Mouse (Mus musculus) heart, embryonic 16.5 days (tissue): Measurements from ENCODE around the gene Kif7. TPM values are rescaled to one million over a fixed set of nuclear protein-coding genes. Genes with fewer than 3 reads are reported as not detected.

ENCODE experiments used
- ATAC-seq: fragments of 200-750 bp; cut with Nextera tagmentation; replicated peaks from 2 replicates; pipeline ENCODE4 v1.8.0; 2017; ENCODE audit warnings: moderate number of reproducible peaks; ENCODE audit not compliant: insufficient read depth, low FRiP score; ENCODE audit errors: extremely low read depth
- H3K27ac ChIP-seq: fragments of 300-500 bp; sonication (generic); 2 replicates; pipeline ENCODE4 v1.5.1; 2014; ENCODE audit warnings: mild to moderate bottlenecking, low read length, control low read depth, moderate library complexity
- H3K27me3 ChIP-seq: fragments of 300-500 bp; sonication (generic); 2 replicates; pipeline ENCODE4 v1.6.1; 2014; ENCODE audit warnings: low read length, mixed read lengths; ENCODE audit not compliant: control insufficient read depth, insufficient read depth
- H3K36me3 ChIP-seq: fragments of 300-500 bp; sonication (generic); 2 replicates; pipeline ENCODE4 v1.6.1; 2014; ENCODE audit not compliant: control insufficient read depth, insufficient read depth
- H3K4me1 ChIP-seq: fragments of 300-500 bp; sonication (generic); 2 replicates; pipeline ENCODE4 v1.6.1; 2014; ENCODE audit warnings: low read length, mixed read lengths; ENCODE audit not compliant: control insufficient read depth, insufficient read depth
- H3K4me2 ChIP-seq: fragments of 300-500 bp; sonication (generic); 2 replicates; pipeline ENCODE4 v1.6.1; 2014; ENCODE audit warnings: low read depth, mild to moderate bottlenecking, control low read depth, low read length
- H3K4me3 ChIP-seq: fragments of 300-500 bp; sonication (generic); 2 replicates; pipeline ENCODE4 v1.5.1; 2014; ENCODE audit warnings: mild to moderate bottlenecking, control low read depth, low read length
- H3K9ac ChIP-seq: fragments of 300-500 bp; sonication (generic); 2 replicates; pipeline ENCODE4 v1.6.1; 2014; ENCODE audit warnings: low read length, control low read depth
- H3K9me3 ChIP-seq: fragments of 300-500 bp; sonication (generic); replicated peaks from 2 replicates; pipeline ENCODE4 v1.6.1; 2016; ENCODE audit warnings: low read length; ENCODE audit not compliant: control insufficient read depth
- WGBS: fragments of 180-500 bp; shearing (Covaris S2); extraction: QIAGEN DNeasy Blood & Tissue Kit; methylation state at CpG from one replicate; pipeline ENCODE4 v1.1.7; 2014; 5-methylcytosine and 5-hydroxymethylcytosine counted together
- polyA plus RNA-seq: library from polyadenylated mRNA; unstranded; fragments of >200 nt; fragmentation: Nextera tagmentation; extraction: Ambion mirVana; gene quantifications from 2 replicates; pipeline ENCODE4 v1.2.1, GENCODE M21; 2015

Kif7 gene
- polyA plus RNA-seq, 1 experiment from 2014 or later, result 1.5 TPM

- no peak overlapping the region for H3K4me2 ChIP-seq
- H3K4me3 ChIP-seq, result no peak overlapping the region
- H3K9me3 ChIP-seq, result no peaks in the 10 kb centered on the region
- no peak for ATAC-seq
- H3K9ac ChIP-seq, result no peak overlapping the region
- H3K36me3 ChIP-seq, result no peaks in the 10 kb centered on the region
- peaks cover 2% of the 10 kb centered on the region; the same call in 1 of the 2 replicates for H3K4me1 ChIP-seq
- WGBS, result 59% methylated on average over 1 of the region's 1 CpGs
- H3K27ac ChIP-seq, result no peak overlapping the region
- no peaks in the 10 kb centered on the region for H3K27me3 ChIP-seq
Measured at GRCm38 (mm10) chr7:79654586-79654985, 60.9 kb downstream of the Kif7 start.

GRCm38 (mm10) chr7:79654185-79654584, 61.3 kb downstream of the Kif7 start:
- no peaks in the 10 kb centered on the region for H3K9me3 ChIP-seq
- H3K9ac ChIP-seq, result no peak overlapping the region
- no peaks in the 10 kb centered on the region for H3K27me3 ChIP-seq
- no peak overlapping the region for H3K27ac ChIP-seq
- no peak overlapping the region for H3K4me3 ChIP-seq
- no peak overlapping the region for H3K4me2 ChIP-seq
- WGBS, result 62% methylated on average over 1 of the region's 1 CpGs
- H3K36me3 ChIP-seq, result no peaks in the 10 kb centered on the region
- H3K4me1 ChIP-seq, result peaks cover under 1% of the 10 kb centered on the region; the same call in 1 of the 2 replicates
- ATAC-seq, result no peak

- Histone ChIP-seq H3K36me3 (no peaks in the 10 kb centered on the region), H3K4me2 (no peak overlapping the region), H3K9me3 (no peaks in the 10 kb centered on the region), H3K27me3 (no peaks in the 10 kb centered on the region), H3K4me1 (peaks cover 5% of the 10 kb centered on the region; the same call in 1 of the 2 replicates), H3K4me3 (no peak overlapping the region), H3K27ac (no peak overlapping the region), H3K9ac (no peak overlapping the region)
- ATAC-seq, result no peak
- WGBS, result 6% methylated on average over 3 of the region's 3 CpGs
Measured at GRCm38 (mm10) chr7:79649005-79649404, 66.5 kb downstream of the Kif7 start.

Other genes with a start within 250 kb of the Kif7 start
- 27.8 and 32.5 TPM in 2 replicates for gene Polg, start 249.4 kb downstream of the Kif7 start, polyA plus RNA-seq
- 0.20 and 0.21 TPM in 2 replicates for gene Rhcg, start 98.1 kb downstream of the Kif7 start, polyA plus RNA-seq
- 4.1 and 4.6 TPM in 2 replicates for gene Ticrr, start 55.5 kb downstream of the Kif7 start, polyA plus RNA-seq
- not detected in 2 replicates for gene Plin1, start 17.2 kb upstream of the Kif7 start, polyA plus RNA-seq
- gene Pex11a, start 27.4 kb upstream of the Kif7 start, polyA plus RNA-seq, result 6.9 TPM in 2 replicates
- gene Wdr93, start 27.4 kb upstream of the Kif7 start, polyA plus RNA-seq, result 0.32 and 0.49 TPM in 2 replicates
- gene Mesp1, start 78.1 kb upstream of the Kif7 start, polyA plus RNA-seq, result not detected in 2 replicates
- gene Mesp2, start 95.0 kb upstream of the Kif7 start, polyA plus RNA-seq, result 0.18 and 0.31 TPM in 2 replicates
- gene Anpep, start 145.3 kb upstream of the Kif7 start, polyA plus RNA-seq, result 9.1 and 19.1 TPM in 2 replicates
- 22.2 and 23.6 TPM in 2 replicates for gene Ap3s2, start 204.9 kb upstream of the Kif7 start, polyA plus RNA-seq
- 28.2 and 29.3 TPM in 2 replicates for gene Arpin, start 219.6 kb upstream of the Kif7 start, polyA plus RNA-seq